Mouse (Mus musculus) forebrain, embryonic 16.5 days (tissue): ENCODE measurements around the gene Slc35c2. TPM values are rescaled to one million over a fixed set of nuclear protein-coding genes. Genes with fewer than 3 reads are reported as not detected.
A peak's percentile ranks its signal among the peaks of the same experiment; 100 is the strongest.

Experiments
- ATAC-seq: fragments of 200-750 bp; cut with Nextera tagmentation; 2 replicates; pipeline ENCODE4 v1.8.0; 2017; ENCODE audit warnings: mild to moderate bottlenecking, moderate library complexity
- H3K27ac ChIP-seq: fragments of 300-500 bp; sonication (generic); 2 replicates; pipeline ENCODE4 v1.5.1; 2014; ENCODE audit warnings: low read length, control low read depth
- H3K27me3 ChIP-seq: fragments of 300-500 bp; sonication (generic); replicated peaks from 2 replicates; pipeline ENCODE4 v1.6.1; 2014; ENCODE audit warnings: low read length; ENCODE audit not compliant: control insufficient read depth, insufficient read depth
- H3K36me3 ChIP-seq: fragments of 300-500 bp; sonication (generic); 2 replicates; pipeline ENCODE4 v1.6.1; 2014; ENCODE audit not compliant: control insufficient read depth, insufficient read depth
- H3K4me1 ChIP-seq: fragments of 300-500 bp; sonication (generic); replicated peaks from 2 replicates; pipeline ENCODE4 v1.6.1; 2014; ENCODE audit warnings: low read length; ENCODE audit not compliant: control insufficient read depth, insufficient read depth
- H3K4me2 ChIP-seq: fragments of 300-500 bp; sonication (generic); 2 replicates; pipeline ENCODE4 v1.6.1; 2014; ENCODE audit warnings: mild to moderate bottlenecking, low read length, control low read depth
- H3K4me3 ChIP-seq: fragments of 300-500 bp; sonication (generic); replicated peaks from 2 replicates; pipeline ENCODE4 v1.5.1; 2014; ENCODE audit warnings: mild to moderate bottlenecking, low read length, control low read depth
- H3K9ac ChIP-seq: fragments of 300-500 bp; sonication (generic); replicated peaks from 2 replicates; pipeline ENCODE4 v1.6.1; 2014; ENCODE audit warnings: low read depth, low read length, control low read depth
- H3K9me3 ChIP-seq: fragments of 300-500 bp; sonication (generic); 2 replicates; pipeline ENCODE4 v1.6.1; 2016; ENCODE audit warnings: low read length; ENCODE audit not compliant: control insufficient read depth
- WGBS: fragments of 180-500 bp; shearing (Covaris S2); extraction: QIAGEN DNeasy Blood & Tissue Kit; methylation state at CpG from one replicate; pipeline ENCODE4 v1.1.7; 2014; 5-methylcytosine and 5-hydroxymethylcytosine counted together
- polyA plus RNA-seq: library from polyadenylated mRNA; unstranded; fragments of >200 nt; fragmentation: Nextera tagmentation; extraction: Ambion mirVana; gene quantifications from 2 replicates; pipeline ENCODE4 v1.2.1, GENCODE M21; 2015

Slc35c2 gene
- polyA plus RNA-seq, 1 experiment from 2014 or later = 62.4 TPM

- Histone ChIP-seq H3K27ac (peak overlapping the region; percentile 83), H3K27me3 (no peaks in the 10 kb centered on the region), H3K36me3 (peaks cover 5% of the 10 kb centered on the region; the same call in 1 of the 2 replicates), H3K9me3 (no peaks in the 10 kb centered on the region), H3K9ac (peak overlapping the region; percentile 8), H3K4me1 (peaks cover 53% of the 10 kb centered on the region), H3K4me2 (peak overlapping the region; percentile 15; the same call in 1 of the 2 replicates), H3K4me3 (no peak overlapping the region)
- WGBS = 4% methylated on average over 9 of the region's 9 CpGs
- peak; percentile 92 for ATAC-seq
These were observed 29.3 kb upstream of the Slc35c2 start for GRCm38 (mm10) chr2:165316837-165317473.

DNA sequence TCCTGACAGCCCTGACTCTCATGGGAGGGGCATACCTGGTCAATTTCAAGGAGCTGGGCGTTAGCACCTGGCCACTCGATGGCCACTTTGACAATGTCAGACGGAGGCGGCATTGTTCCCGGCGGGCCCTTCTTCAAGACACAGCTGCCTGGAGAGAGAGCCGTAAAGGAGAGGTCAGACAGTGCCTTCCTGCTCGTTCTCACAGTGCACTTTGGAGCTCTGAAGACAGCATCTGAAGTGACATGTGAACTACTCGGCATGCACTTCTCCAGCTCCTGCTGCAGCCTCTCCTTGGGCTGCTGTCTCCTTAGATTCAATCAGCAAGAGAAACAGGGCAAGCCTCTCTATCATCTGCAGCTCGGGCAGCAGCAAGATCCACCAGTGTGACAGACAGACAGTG lies 28.5 kb upstream of the Slc35c2 start:
- H3K36me3 ChIP-seq = peaks cover 5% of the 10 kb centered on the region; the same call in 1 of the 2 replicates
- no peaks in the 10 kb centered on the region for H3K9me3 ChIP-seq
- peak overlapping the region; percentile 83 for H3K27ac ChIP-seq
- no peak; the same call in 1 of the 2 replicates for ATAC-seq
- peak overlapping the region; percentile 8; the same call in 1 of the 2 replicates for H3K9ac ChIP-seq
- H3K4me3 ChIP-seq = no peak overlapping the region
- H3K4me2 ChIP-seq = no peak overlapping the region
- H3K4me1 ChIP-seq = peaks cover 56% of the 10 kb centered on the region
- no peaks in the 10 kb centered on the region for H3K27me3 ChIP-seq
- 59% methylated on average over 10 of the region's 10 CpGs for WGBS

- peaks cover 58% of the 10 kb centered on the region for H3K4me1 ChIP-seq
These were observed 26.5 kb upstream of the Slc35c2 start for GRCm38 (mm10) chr2:165314197-165314596.

GRCm38 (mm10) chr2:165312381-165312780 lies 24.7 kb upstream of the Slc35c2 start:
- Histone ChIP-seq H3K9me3 (no peaks in the 10 kb centered on the region), H3K4me2 (no peak overlapping the region), H3K4me3 (no peak overlapping the region), H3K36me3 (peaks cover 5% of the 10 kb centered on the region; the same call in 1 of the 2 replicates), H3K4me1 (peaks cover 47% of the 10 kb centered on the region), H3K27me3 (no peaks in the 10 kb centered on the region), H3K9ac (no peak overlapping the region), H3K27ac (no peak overlapping the region)
- WGBS = 66% methylated on average over 7 of the region's 7 CpGs
- ATAC-seq = no peak

More at GRCm38 (mm10) chr2:165314197-165314596, 26.5 kb upstream of the Slc35c2 start:
- ATAC-seq = no peak
- no peak overlapping the region for H3K9ac ChIP-seq
- no peaks in the 10 kb centered on the region for H3K9me3 ChIP-seq
- peaks cover 5% of the 10 kb centered on the region; the same call in 1 of the 2 replicates for H3K36me3 ChIP-seq
- WGBS = 80% methylated on average over 8 of the region's 8 CpGs
- no peaks in the 10 kb centered on the region for H3K27me3 ChIP-seq
- H3K4me2 ChIP-seq = no peak overlapping the region
- H3K4me3 ChIP-seq = no peak overlapping the region
- no peak overlapping the region for H3K27ac ChIP-seq

DNA sequence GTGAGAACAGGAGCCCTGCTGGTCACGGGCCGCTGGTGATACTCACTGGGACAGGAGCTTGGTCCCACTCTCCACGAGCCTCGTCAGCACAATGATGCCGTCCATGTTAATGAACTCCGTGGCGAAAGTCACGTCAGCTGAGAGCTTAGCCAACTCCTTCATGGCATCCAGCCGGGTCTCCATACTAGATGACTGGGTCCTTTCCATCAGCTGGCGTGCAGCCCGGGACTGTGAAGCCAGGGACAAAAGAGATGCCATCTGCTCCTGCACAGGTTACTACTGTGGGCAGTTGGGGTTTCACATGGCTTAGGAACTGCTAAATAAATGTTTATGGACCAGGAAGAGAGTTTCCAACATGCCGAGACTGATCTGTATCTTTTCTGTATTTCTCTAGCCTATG lies 23.9 kb upstream of the Slc35c2 start:
- peaks cover 39% of the 10 kb centered on the region for H3K4me1 ChIP-seq
- ATAC-seq = peak; percentile 52

GRCm38 (mm10) chr2:165310818-165311425 lies 23.3 kb upstream of the Slc35c2 start:
- ATAC-seq = 0 out of 2 replicates have a peak, but pooled peaks have one; percentile 7
- WGBS = 23% methylated on average over 13 of the region's 13 CpGs
- H3K9me3 ChIP-seq = no peaks in the 10 kb centered on the region
- H3K36me3 ChIP-seq = peaks cover 5% of the 10 kb centered on the region; the same call in 1 of the 2 replicates
- H3K4me1 ChIP-seq = peaks cover 33% of the 10 kb centered on the region
- H3K9ac ChIP-seq = no peak overlapping the region; the same call in 1 of the 2 replicates
- no peak overlapping the region for H3K4me3 ChIP-seq
- no peak overlapping the region for H3K27ac ChIP-seq
- H3K4me2 ChIP-seq = no peak overlapping the region
- H3K27me3 ChIP-seq = no peaks in the 10 kb centered on the region

More for the DNA sequence above, 23.9 kb upstream of the Slc35c2 start:
- 22% methylated on average over 12 of the region's 12 CpGs for WGBS
- no peaks in the 10 kb centered on the region for H3K27me3 ChIP-seq
- H3K4me2 ChIP-seq = no peak overlapping the region
- H3K4me3 ChIP-seq = no peak overlapping the region
- no peak overlapping the region for H3K9ac ChIP-seq
- H3K9me3 ChIP-seq = no peaks in the 10 kb centered on the region
- H3K36me3 ChIP-seq = peaks cover 5% of the 10 kb centered on the region; the same call in 1 of the 2 replicates
- no peak overlapping the region for H3K27ac ChIP-seq

GRCm38 (mm10) chr2:165307801-165308200 lies 20.1 kb upstream of the Slc35c2 start:
- Histone ChIP-seq H3K4me2 (no peak overlapping the region), H3K9ac (no peak overlapping the region), H3K36me3 (peaks cover 19% of the 10 kb centered on the region), H3K4me1 (peaks cover 25% of the 10 kb centered on the region), H3K27me3 (no peaks in the 10 kb centered on the region), H3K9me3 (0 out of 2 replicates have a peak, but pooled peaks cover 2% of the 10 kb centered on the region), H3K4me3 (no peak overlapping the region), H3K27ac (no peak overlapping the region)
- 91% methylated on average over 6 of the region's 6 CpGs for WGBS
- no peak for ATAC-seq

DNA sequence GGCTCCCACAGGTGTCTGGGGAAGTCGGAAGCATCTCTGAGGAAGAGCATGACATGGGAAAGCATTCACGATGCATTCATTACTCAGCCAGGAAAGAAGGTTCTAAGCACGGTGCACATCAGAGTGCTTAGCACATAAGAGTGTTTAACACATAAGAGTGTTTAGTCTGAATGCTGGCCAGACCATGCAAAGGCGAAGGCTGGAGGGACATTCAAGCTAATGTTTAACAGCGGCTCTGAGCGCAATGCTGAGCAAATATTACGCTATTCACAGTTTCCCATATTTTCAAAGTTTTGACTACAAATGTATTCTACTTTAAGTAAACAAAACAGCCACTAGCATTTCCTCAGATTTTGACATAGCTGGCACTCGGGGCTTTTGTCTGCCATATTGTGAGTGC lies 17.8 kb upstream of the Slc35c2 start:
- Histone ChIP-seq H3K36me3 (peaks cover 19% of the 10 kb centered on the region), H3K4me2 (no peak overlapping the region), H3K9me3 (0 out of 2 replicates have a peak, but pooled peaks cover 2% of the 10 kb centered on the region), H3K9ac (no peak overlapping the region), H3K4me3 (no peak overlapping the region), H3K27me3 (no peaks in the 10 kb centered on the region), H3K4me1 (peaks cover 9% of the 10 kb centered on the region), H3K27ac (no peak overlapping the region)
- WGBS = 89% methylated on average over 8 of the region's 8 CpGs
- no peak for ATAC-seq

DNA sequence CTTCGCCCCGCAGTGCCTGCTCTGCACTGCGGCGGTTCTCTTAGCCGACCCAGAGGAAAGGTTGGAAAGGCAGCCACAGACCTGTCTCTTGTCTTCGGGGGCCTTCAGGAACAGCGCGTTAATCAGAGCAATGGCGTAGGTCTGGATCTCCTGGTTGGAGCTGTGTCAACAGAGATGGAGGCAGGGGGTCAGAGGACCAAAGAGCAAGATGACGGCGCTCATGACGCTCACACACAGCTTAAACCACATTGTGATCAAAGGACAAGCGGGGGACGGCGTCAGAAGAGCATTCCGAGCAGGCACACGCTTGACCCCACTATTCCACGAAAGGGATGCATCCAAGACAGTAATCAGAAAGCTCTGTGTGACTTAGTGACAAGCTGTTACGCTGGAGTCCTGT lies 17.1 kb upstream of the Slc35c2 start:
- ATAC-seq = no peak
- H3K4me1 ChIP-seq = peaks cover 11% of the 10 kb centered on the region
- H3K27ac ChIP-seq = no peak overlapping the region
- no peak overlapping the region for H3K9ac ChIP-seq
- no peak overlapping the region for H3K4me3 ChIP-seq
- no peaks in the 10 kb centered on the region for H3K27me3 ChIP-seq
- no peak overlapping the region for H3K4me2 ChIP-seq
- 0 out of 2 replicates have a peak, but pooled peaks cover 2% of the 10 kb centered on the region for H3K9me3 ChIP-seq
- 90% methylated on average over 19 of the region's 19 CpGs for WGBS
- H3K36me3 ChIP-seq = peaks cover 19% of the 10 kb centered on the region
